ENCODE assay signal across 30 mouse cellular contexts in the genomic region with DNA sequence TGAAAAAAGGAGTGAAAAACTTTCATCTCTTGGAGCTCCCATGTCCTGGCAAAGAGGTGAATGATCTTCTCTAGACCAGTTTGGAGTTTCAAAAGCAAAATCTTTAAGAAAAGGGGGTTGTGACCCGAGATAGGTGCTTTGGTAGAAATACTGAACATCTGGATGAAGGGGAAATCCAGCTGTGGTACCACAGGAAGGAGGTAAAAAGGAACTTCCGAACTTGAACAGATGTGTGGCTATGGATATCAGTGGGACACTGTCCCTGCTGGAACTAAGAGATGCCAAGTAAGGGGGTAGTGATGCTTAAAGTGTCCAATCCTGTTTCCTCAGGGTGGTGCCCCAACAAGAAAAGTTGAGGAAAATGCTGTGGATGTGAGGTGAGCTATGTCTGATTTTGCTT.
"Had no signal": no experiment of that assay in that cellular context is flagged by ENCODE, and none has a peak within 500 bp of the region (broad histone marks: within the 10 kb centered on the region; RNA-seq: fewer than 3 reads in every experiment).

No protein-coding gene starts in this region.

- H3K36me3 ChIP-seq: limb, embryonic 10.5 days; limb, embryonic 12.5 days; limb, embryonic 13.5 days; limb, embryonic 15.5 days; liver, embryonic 12.5 days; liver, embryonic 13.5 days; liver, embryonic 15.5 days; lung, embryonic 15.5 days; midbrain, embryonic 10.5 days; midbrain, embryonic 12.5 days; midbrain, embryonic 13.5 days; midbrain, embryonic 15.5 days; neural tube, embryonic 12.5 days had no signal

- DNase-seq: left cerebral cortex, postnatal 4 days; liver; liver, embryonic 13.5 days; liver, postnatal 0 days; lung, adult 18-20 months; lung, adult 2 months; lung, embryonic 14.5 days; lung, postnatal 10 days; lung, postnatal 14 days; lung, postnatal 36 days; lung, postnatal 4 days; midbrain, embryonic 14.5 days had no signal

- H3K27ac ChIP-seq: limb, embryonic 10.5 days; limb, embryonic 12.5 days; limb, embryonic 13.5 days; limb, embryonic 15.5 days; liver, embryonic 12.5 days; liver, embryonic 13.5 days; liver, embryonic 14.5 days; liver, embryonic 15.5 days; lung, embryonic 15.5 days; macrophage; midbrain, embryonic 10.5 days; midbrain, embryonic 12.5 days; midbrain, embryonic 13.5 days; midbrain, embryonic 15.5 days; neural tube, embryonic 12.5 days had no signal

- H3K9ac ChIP-seq: limb, embryonic 12.5 days; limb, embryonic 13.5 days; limb, embryonic 15.5 days; liver, embryonic 12.5 days; liver, embryonic 13.5 days; liver, embryonic 14.5 days; liver, embryonic 15.5 days; liver, postnatal 0 days; lung, embryonic 14.5 days; lung, embryonic 15.5 days; midbrain, embryonic 12.5 days; midbrain, embryonic 13.5 days; midbrain, embryonic 15.5 days; neural tube, embryonic 12.5 days had no signal

- H3K27me3 ChIP-seq: limb, embryonic 12.5 days; limb, embryonic 13.5 days; limb, embryonic 15.5 days; lung, embryonic 15.5 days; midbrain, embryonic 12.5 days; midbrain, embryonic 13.5 days; midbrain, embryonic 15.5 days; neural tube, embryonic 12.5 days had no signal

- H3K4me2 ChIP-seq: limb, embryonic 12.5 days; limb, embryonic 13.5 days; limb, embryonic 15.5 days; liver, embryonic 11.5 days; liver, embryonic 12.5 days; liver, embryonic 13.5 days; liver, embryonic 15.5 days; lung, embryonic 14.5 days; lung, embryonic 15.5 days; midbrain, embryonic 11.5 days; midbrain, embryonic 12.5 days; midbrain, embryonic 13.5 days; midbrain, embryonic 15.5 days; neural tube, embryonic 12.5 days had no signal

- H3K9me3 ChIP-seq: limb, embryonic 10.5 days; limb, embryonic 12.5 days; limb, embryonic 13.5 days; limb, embryonic 15.5 days; liver, embryonic 12.5 days; liver, embryonic 13.5 days; liver, embryonic 15.5 days; lung, embryonic 15.5 days; megakaryocyte, embryonic 14.5 days; midbrain, embryonic 10.5 days; midbrain, embryonic 12.5 days; midbrain, embryonic 13.5 days; midbrain, embryonic 15.5 days; neural tube, embryonic 12.5 days had no signal

- H3K4me3 ChIP-seq: limb, embryonic 10.5 days; limb, embryonic 12.5 days; limb, embryonic 13.5 days; limb, embryonic 15.5 days; liver, embryonic 12.5 days; liver, embryonic 13.5 days; liver, embryonic 15.5 days; lung, embryonic 15.5 days; megakaryocyte, embryonic 14.5 days; midbrain, embryonic 10.5 days; midbrain, embryonic 12.5 days; midbrain, embryonic 13.5 days; midbrain, embryonic 15.5 days; myocyte; neural tube, embryonic 12.5 days had no signal
